Mouse (Mus musculus): Measurements from ENCODE around the gene Hoxb6. TPM values are rescaled to one million over a fixed set of nuclear protein-coding genes. Genes with fewer than 3 reads are reported as not detected.
A peak's percentile ranks its signal among the peaks of the same experiment; 100 is the strongest.

Hoxb6 gene
- polyA plus RNA-seq, 1 experiment: 8.3 TPM

DNA sequence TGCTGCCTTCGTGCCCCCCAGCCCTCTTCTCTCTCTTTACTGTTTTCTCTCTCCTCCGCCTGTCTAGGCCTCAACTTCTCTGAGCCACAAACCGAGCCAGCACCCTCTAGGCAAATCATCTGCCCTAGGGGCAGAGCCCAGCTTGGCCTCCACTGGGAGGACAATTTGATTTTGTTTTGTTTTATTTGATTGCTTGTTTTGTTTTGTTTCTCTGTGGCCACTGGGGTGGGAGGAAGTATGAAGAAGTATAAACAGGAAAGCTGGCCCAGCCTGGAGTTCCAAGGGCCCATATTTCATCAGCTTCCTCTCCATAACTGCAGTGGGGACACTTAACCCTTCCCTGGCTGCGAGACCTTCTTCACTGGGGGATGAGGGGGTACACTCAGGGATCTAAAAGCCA, 17.0 kb downstream of the Hoxb6 start:
- 0 out of 2 replicates have a peak, but pooled peaks have one; percentile 13 for TF ChIP-seq POLR2A (IDR thresholded peaks at IDR 0.05; ENCODE audit: low read depth, low read length)
- TF ChIP-seq CTCF (IDR thresholded peaks at IDR 0.05; ENCODE audit: extremely low read depth, insufficient read length, insufficient replicate concordance, low read depth, low read length): no peak
- WGBS: 47% methylated on average over 4 of the region's 4 CpGs
- Histone ChIP-seq H3K4me1 (ENCODE audit: control insufficient read depth, insufficient read depth, insufficient read length, low read length) (no peaks in the 10 kb centered on the region; the same call in 1 of the 2 replicates), H3K4me3 (ENCODE audit: low read depth, low read length) (no peak overlapping the region), H3K36me3 (ENCODE audit: control insufficient read depth, insufficient read depth, low read length) (no peaks in the 10 kb centered on the region), H3K27ac (ENCODE audit: insufficient read depth, low read depth, low read length) (peak overlapping the region; percentile 71), H3K27me3 (ENCODE audit: control insufficient read depth, insufficient read depth, low read length) (peaks cover 37% of the 10 kb centered on the region)

DNA sequence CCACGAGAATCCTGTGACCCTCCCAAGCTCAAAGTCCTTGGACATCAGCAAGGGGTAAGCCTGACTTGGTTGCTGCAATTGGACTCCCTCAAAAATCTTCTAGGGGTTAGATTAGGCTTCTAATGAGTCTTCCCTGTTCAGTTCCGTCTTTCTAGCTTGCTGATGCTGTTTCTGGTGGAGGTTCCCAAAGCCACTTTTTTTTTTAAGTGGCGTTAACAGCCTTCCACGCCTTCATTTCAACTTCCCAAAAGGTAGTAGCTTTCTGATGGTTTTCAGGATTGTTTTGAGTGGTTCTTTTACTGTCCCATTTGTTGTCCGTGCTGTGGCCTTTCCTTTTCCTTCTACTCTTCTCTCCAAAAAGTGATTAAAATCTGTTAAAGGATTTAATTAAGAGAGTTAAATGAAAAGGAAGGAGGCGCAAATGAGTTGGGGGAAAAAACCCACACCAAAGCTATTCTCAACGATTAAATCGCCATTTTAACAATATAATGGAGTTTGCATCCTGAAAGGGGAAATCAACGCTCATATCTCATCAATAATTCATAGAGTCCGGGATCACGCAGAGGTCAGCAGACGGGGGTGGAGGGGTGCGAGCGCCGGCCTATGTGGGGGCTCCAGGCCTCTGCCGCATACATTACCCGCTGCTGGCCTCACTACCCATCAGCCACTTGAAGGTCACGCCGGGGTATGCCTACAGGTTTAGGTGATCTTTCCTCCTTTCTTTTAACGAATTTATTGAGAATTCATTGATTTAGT, 18.1 kb downstream of the Hoxb6 start:
- H3K4me3 ChIP-seq (ENCODE audit: low read depth, low read length): no peak overlapping the region
- TF ChIP-seq POLR2A (IDR thresholded peaks at IDR 0.05; ENCODE audit: low read depth, low read length) (no peak), CTCF (IDR thresholded peaks at IDR 0.05; ENCODE audit: extremely low read depth, insufficient read length, insufficient replicate concordance, low read depth, low read length) (no peak)
- peaks cover 32% of the 10 kb centered on the region for H3K27me3 ChIP-seq (ENCODE audit: control insufficient read depth, insufficient read depth, low read length)
- 44% methylated on average over 20 of the region's 20 CpGs for WGBS
- no peaks in the 10 kb centered on the region for H3K36me3 ChIP-seq (ENCODE audit: control insufficient read depth, insufficient read depth, low read length)
- H3K27ac ChIP-seq (ENCODE audit: insufficient read depth, low read depth, low read length): peak overlapping the region; percentile 50
- no peaks in the 10 kb centered on the region; the same call in 1 of the 2 replicates for H3K4me1 ChIP-seq (ENCODE audit: control insufficient read depth, insufficient read depth, insufficient read length, low read length)

DNA sequence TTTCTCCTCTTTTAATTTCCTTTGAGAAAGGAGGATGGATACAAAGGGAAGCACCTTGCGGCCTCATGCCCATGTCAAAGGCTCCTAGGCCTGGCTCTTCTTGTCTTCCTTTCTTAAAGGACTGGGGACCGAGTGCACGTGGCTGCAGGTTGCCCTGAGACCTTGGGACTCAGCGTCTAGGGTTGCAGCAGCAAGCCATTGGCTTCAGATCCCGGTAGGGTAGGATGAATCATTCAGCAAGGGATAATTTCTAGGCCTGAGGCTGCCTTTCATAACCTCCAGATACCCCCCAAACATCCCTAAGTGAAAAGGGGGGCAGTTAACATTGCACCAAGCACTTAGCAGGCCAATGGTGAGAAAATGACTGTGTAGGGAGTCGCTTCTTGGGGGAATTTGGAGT, 18.8 kb downstream of the Hoxb6 start:
- Histone ChIP-seq H3K36me3 (ENCODE audit: control insufficient read depth, insufficient read depth, low read length) (no peaks in the 10 kb centered on the region), H3K27ac (ENCODE audit: insufficient read depth, low read depth, low read length) (peak overlapping the region; percentile 50), H3K27me3 (ENCODE audit: control insufficient read depth, insufficient read depth, low read length) (peaks cover 31% of the 10 kb centered on the region), H3K4me3 (ENCODE audit: low read depth, low read length) (peak overlapping the region; percentile 35), H3K4me1 (ENCODE audit: control insufficient read depth, insufficient read depth, insufficient read length, low read length) (no peaks in the 10 kb centered on the region; the same call in 1 of the 2 replicates)
- TF ChIP-seq POLR2A (IDR thresholded peaks at IDR 0.05; ENCODE audit: low read depth, low read length): no peak
- no peak for TF ChIP-seq CTCF (IDR thresholded peaks at IDR 0.05; ENCODE audit: extremely low read depth, insufficient read length, insufficient replicate concordance, low read depth, low read length)
- WGBS: 29% methylated on average over 6 of the region's 6 CpGs

GRCm38 (mm10) chr11:96311520-96312417, 19.5 kb downstream of the Hoxb6 start:
- 5% methylated on average over 31 of the region's 31 CpGs for WGBS
- no peak; the same call in 1 of the 2 replicates for TF ChIP-seq POLR2A (IDR thresholded peaks at IDR 0.05; ENCODE audit: low read depth, low read length)
- peak; percentile 55; the same call in 1 of the 2 replicates for TF ChIP-seq CTCF (IDR thresholded peaks at IDR 0.05; ENCODE audit: extremely low read depth, insufficient read length, insufficient replicate concordance, low read depth, low read length)
- Histone ChIP-seq H3K27ac (ENCODE audit: insufficient read depth, low read depth, low read length) (peak overlapping the region; percentile 54), H3K4me3 (ENCODE audit: low read depth, low read length) (peak overlapping the region; percentile 35), H3K36me3 (ENCODE audit: control insufficient read depth, insufficient read depth, low read length) (no peaks in the 10 kb centered on the region), H3K27me3 (ENCODE audit: control insufficient read depth, insufficient read depth, low read length) (peaks cover 29% of the 10 kb centered on the region), H3K4me1 (ENCODE audit: control insufficient read depth, insufficient read depth, insufficient read length, low read length) (no peaks in the 10 kb centered on the region; the same call in 1 of the 2 replicates)

- Histone ChIP-seq H3K27me3 (ENCODE audit: control insufficient read depth, insufficient read depth, low read length) (peaks cover 33% of the 10 kb centered on the region), H3K4me3 (ENCODE audit: low read depth, low read length) (no peak overlapping the region), H3K4me1 (ENCODE audit: control insufficient read depth, insufficient read depth, insufficient read length, low read length) (no peaks in the 10 kb centered on the region; the same call in 1 of the 2 replicates), H3K36me3 (ENCODE audit: control insufficient read depth, insufficient read depth, low read length) (no peaks in the 10 kb centered on the region), H3K27ac (ENCODE audit: insufficient read depth, low read depth, low read length) (peak overlapping the region; percentile 85)
- TF ChIP-seq CTCF (IDR thresholded peaks at IDR 0.05; ENCODE audit: extremely low read depth, insufficient read length, insufficient replicate concordance, low read depth, low read length) (no peak), POLR2A (IDR thresholded peaks at IDR 0.05; ENCODE audit: low read depth, low read length) (no peak)
- WGBS: 60% methylated on average over 2 of the region's 2 CpGs
Observed at GRCm38 (mm10) chr11:96313134-96313533, 20.9 kb downstream of the Hoxb6 start.

- Histone ChIP-seq H3K4me1 (ENCODE audit: control insufficient read depth, insufficient read depth, insufficient read length, low read length) (no peaks in the 10 kb centered on the region; the same call in 1 of the 2 replicates), H3K27ac (ENCODE audit: insufficient read depth, low read depth, low read length) (peak overlapping the region; percentile 85), H3K4me3 (ENCODE audit: low read depth, low read length) (peak overlapping the region; percentile 62; the same call in 1 of the 2 replicates), H3K27me3 (ENCODE audit: control insufficient read depth, insufficient read depth, low read length) (peaks cover 39% of the 10 kb centered on the region), H3K36me3 (ENCODE audit: control insufficient read depth, insufficient read depth, low read length) (no peaks in the 10 kb centered on the region)
- 42% methylated on average over 12 of the region's 12 CpGs for WGBS
- TF ChIP-seq CTCF (IDR thresholded peaks at IDR 0.05; ENCODE audit: extremely low read depth, insufficient read length, insufficient replicate concordance, low read depth, low read length) (no peak), POLR2A (IDR thresholded peaks at IDR 0.05; ENCODE audit: low read depth, low read length) (no peak)
Observed at GRCm38 (mm10) chr11:96313806-96314428, 21.6 kb downstream of the Hoxb6 start.

All from small intestine, adult 2 months (tissue).